Mouse (Mus musculus) 416B (cell line): ENCODE results near the gene Slc43a3.

ENCODE experiments used
- DNase-seq: peaks from one replicate; pipeline ENCODE4 v3.0.0; 2011; ENCODE audit warnings: low read depth

Slc43a3 gene

GRCm38 (mm10) chr2:84937491-84938150 lies 1.2 kb downstream of the Slc43a3 start:
- DNase-seq = no peak

- peak; percentile 76 for DNase-seq
These were observed 2.0 kb downstream of the Slc43a3 start for GRCm38 (mm10) chr2:84938249-84938946.

- DNase-seq = no peak
These were observed 2.9 kb downstream of the Slc43a3 start for GRCm38 (mm10) chr2:84939306-84939705.

- no peak for DNase-seq
These were observed 3.3 kb downstream of the Slc43a3 start for GRCm38 (mm10) chr2:84939711-84940110.

GRCm38 (mm10) chr2:84941332-84941731 lies 5.0 kb downstream of the Slc43a3 start:
- peak; percentile 36 for DNase-seq

- DNase-seq = no peak
These were observed 5.4 kb downstream of the Slc43a3 start for GRCm38 (mm10) chr2:84941795-84942194.

- DNase-seq = no peak
These were observed 10.9 kb downstream of the Slc43a3 start for GRCm38 (mm10) chr2:84947154-84947771.

GRCm38 (mm10) chr2:84948252-84948651 lies 11.9 kb downstream of the Slc43a3 start:
- DNase-seq = no peak

GRCm38 (mm10) chr2:84948721-84949120 lies 12.3 kb downstream of the Slc43a3 start:
- no peak for DNase-seq

GRCm38 (mm10) chr2:84951027-84951426 lies 14.6 kb downstream of the Slc43a3 start:
- no peak for DNase-seq

GRCm38 (mm10) chr2:84952251-84952650 lies 15.9 kb downstream of the Slc43a3 start:
- DNase-seq = no peak

- DNase-seq = no peak
These were observed 16.3 kb downstream of the Slc43a3 start for GRCm38 (mm10) chr2:84952693-84953092.

GRCm38 (mm10) chr2:84955435-84955834 lies 19.1 kb downstream of the Slc43a3 start:
- DNase-seq = no peak

- DNase-seq = peak; percentile 59
These were observed 19.9 kb downstream of the Slc43a3 start for GRCm38 (mm10) chr2:84956274-84956673.

GRCm38 (mm10) chr2:84958588-84959264 lies 22.3 kb downstream of the Slc43a3 start:
- no peak for DNase-seq

- DNase-seq = peak; percentile 18
These were observed 24.9 kb downstream of the Slc43a3 start for GRCm38 (mm10) chr2:84961300-84961699.

- DNase-seq = no peak
These were observed 25.5 kb downstream of the Slc43a3 start for GRCm38 (mm10) chr2:84961901-84962300.

- no peak for DNase-seq
These were observed 26.6 kb downstream of the Slc43a3 start for GRCm38 (mm10) chr2:84962906-84963507.

- no peak for DNase-seq
These were observed 27.9 kb downstream of the Slc43a3 start for GRCm38 (mm10) chr2:84964111-84964801.

GRCm38 (mm10) chr2:84967318-84967991 lies 31.1 kb downstream of the Slc43a3 start:
- DNase-seq = peak; percentile 70

- peak; percentile 33 for DNase-seq
These were observed 39.2 kb downstream of the Slc43a3 start for GRCm38 (mm10) chr2:84975580-84975979.
